Mouse (Mus musculus) heart, postnatal 0 days (tissue): ENCODE measurements at regions not wholly inside any gene's neighbourhood (a gene's known extent, or its start where the extent isn't known, plus 50 kb on each side); places are given as distances from the start of the nearest gene placed in this dataset.

ENCODE experiments used
- CTCF ChIP-seq: IDR thresholded peaks from 2 replicates; pipeline ENCODE4 v1.5.1; 2016; ENCODE audit warnings: antibody characterized with exemption, control low read depth, low read depth
- EP300 ChIP-seq: IDR thresholded peaks from 2 replicates; pipeline ENCODE4 v1.6.1; 2016; ENCODE audit warnings: antibody characterized with exemption, low read depth

DNA sequence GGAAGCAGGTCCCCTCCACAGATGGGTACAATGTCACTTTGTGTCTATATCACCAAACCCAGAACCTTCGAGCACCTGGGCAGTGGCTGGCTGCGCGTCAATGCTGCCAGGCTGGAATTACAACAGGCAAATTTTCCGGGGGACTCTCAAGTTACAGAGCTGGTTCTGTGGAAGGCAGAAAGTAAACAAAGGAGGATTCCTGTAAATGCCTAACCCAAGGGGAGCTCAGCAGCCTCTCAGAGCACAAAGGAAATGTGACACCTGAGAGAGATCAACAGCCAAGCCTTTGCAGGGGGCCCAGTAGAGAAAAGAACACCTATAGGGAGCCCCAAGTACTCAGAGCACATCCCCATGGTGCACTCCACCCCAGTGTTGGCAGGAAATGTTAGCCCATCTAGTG, 70.7 kb downstream of the Setd4 start:
- TF ChIP-seq EP300 (no peak), CTCF (no peak)
